Mouse (Mus musculus) right cerebral cortex, adult 18-20 months (tissue): Measurements from ENCODE around the gene Tgfbi.

Experiments
- DNase-seq: peaks from one replicate; pipeline ENCODE4 v3.0.0; 2022; ENCODE audit warnings: mixed read lengths

The Tgfbi gene

GRCm38 (mm10) chr13:56641746-56642145, 32.4 kb downstream of the Tgfbi start:
- peak; percentile 20 for DNase-seq

- DNase-seq: no peak
These were observed 34.7 kb downstream of the Tgfbi start for GRCm38 (mm10) chr13:56644031-56644430.

GRCm38 (mm10) chr13:56645744-56646143, 36.4 kb downstream of the Tgfbi start:
- DNase-seq: no peak

- no peak for DNase-seq
These were observed 38.5 kb downstream of the Tgfbi start for GRCm38 (mm10) chr13:56647597-56648405.

GRCm38 (mm10) chr13:56650020-56650419, 40.7 kb downstream of the Tgfbi start:
- no peak for DNase-seq

GRCm38 (mm10) chr13:56652381-56652780, 43.1 kb downstream of the Tgfbi start:
- no peak for DNase-seq

GRCm38 (mm10) chr13:56654176-56654575, 44.9 kb downstream of the Tgfbi start:
- DNase-seq: no peak

GRCm38 (mm10) chr13:56657946-56658512, 48.7 kb downstream of the Tgfbi start:
- peak; percentile 55 for DNase-seq

- DNase-seq: no peak
These were observed 49.6 kb downstream of the Tgfbi start for GRCm38 (mm10) chr13:56658931-56659330.

- DNase-seq: no peak
These were observed 52.7 kb downstream of the Tgfbi start for GRCm38 (mm10) chr13:56661914-56662621.

GRCm38 (mm10) chr13:56664256-56665170, 55.2 kb downstream of the Tgfbi start:
- no peak for DNase-seq

GRCm38 (mm10) chr13:56671206-56671605, 61.9 kb downstream of the Tgfbi start:
- peak; percentile 34 for DNase-seq

- no peak for DNase-seq
These were observed 68.4 kb downstream of the Tgfbi start for GRCm38 (mm10) chr13:56677731-56678130.

GRCm38 (mm10) chr13:56678188-56678787, 69.0 kb downstream of the Tgfbi start:
- no peak for DNase-seq

- no peak for DNase-seq
These were observed 69.6 kb downstream of the Tgfbi start for GRCm38 (mm10) chr13:56678826-56679504.

GRCm38 (mm10) chr13:56681924-56682323, 72.6 kb downstream of the Tgfbi start:
- no peak for DNase-seq

GRCm38 (mm10) chr13:56682326-56682725, 73.0 kb downstream of the Tgfbi start:
- DNase-seq: peak; percentile 49

- no peak for DNase-seq
These were observed 74.0 kb downstream of the Tgfbi start for GRCm38 (mm10) chr13:56683306-56683705.
